Mouse (Mus musculus) heart, embryonic 11.5 days (tissue): ENCODE results near the gene Tas2r104. TPM values are rescaled to one million over a fixed set of nuclear protein-coding genes. Genes with fewer than 3 reads are reported as not detected.

ENCODE experiments used
- ATAC-seq: fragments of 200-750 bp; cut with Nextera tagmentation; replicated peaks from 2 replicates; pipeline ENCODE4 v1.8.0; 2017; ENCODE audit warnings: moderate library complexity; ENCODE audit not compliant: insufficient number of reproducible peaks, low FRiP score, low TSS enrichment
- H3K27ac ChIP-seq: fragments of 300-500 bp; sonication (generic); 2 replicates; pipeline ENCODE4 v1.5.1; 2014; ENCODE audit warnings: mild to moderate bottlenecking, low read depth, low read length
- H3K27me3 ChIP-seq: fragments of 300-500 bp; sonication (generic); 2 replicates; pipeline ENCODE4 v1.6.1; 2014; ENCODE audit warnings: mild to moderate bottlenecking, low read length, mixed read lengths; ENCODE audit not compliant: control insufficient read depth, insufficient read depth
- H3K36me3 ChIP-seq: fragments of 300-500 bp; sonication (generic); 2 replicates; pipeline ENCODE4 v1.6.1; 2014; ENCODE audit warnings: mild to moderate bottlenecking, low read length, moderate library complexity, mixed read lengths; ENCODE audit not compliant: control insufficient read depth, insufficient read depth
- H3K4me1 ChIP-seq: fragments of 300-500 bp; sonication (generic); 2 replicates; pipeline ENCODE4 v1.6.1; 2014; ENCODE audit warnings: low read length; ENCODE audit not compliant: control insufficient read depth, insufficient read depth
- H3K4me2 ChIP-seq: fragments of 300-500 bp; sonication (generic); 2 replicates; pipeline ENCODE4 v1.6.1; 2014; ENCODE audit warnings: mild to moderate bottlenecking, moderate library complexity
- H3K4me3 ChIP-seq: fragments of 300-500 bp; sonication (generic); 2 replicates; pipeline ENCODE4 v1.5.1; 2014; ENCODE audit warnings: low read depth, low read length
- H3K9ac ChIP-seq: fragments of 300-500 bp; sonication (generic); 2 replicates; pipeline ENCODE4 v1.6.1; 2014; ENCODE audit warnings: mild to moderate bottlenecking, low read depth, low read length, moderate library complexity
- H3K9me3 ChIP-seq: fragments of 300-500 bp; sonication (generic); replicated peaks from 2 replicates; pipeline ENCODE4 v1.6.1; 2016; ENCODE audit warnings: low read length; ENCODE audit not compliant: control insufficient read depth
- WGBS: fragments of 180-500 bp; shearing (Covaris S2); extraction: QIAGEN DNeasy Blood & Tissue Kit; methylation state at CpG from one replicate; pipeline ENCODE4 v1.1.7; 2014; ENCODE audit not compliant: insufficient replicate concordance; 5-methylcytosine and 5-hydroxymethylcytosine counted together
- polyA plus RNA-seq: library from polyadenylated mRNA; unstranded; fragments of >200 nt; fragmentation: Nextera tagmentation; extraction: Ambion mirVana; gene quantifications from 2 replicates; pipeline ENCODE4 v1.2.1, GENCODE M21; 2014

Gene Tas2r104
- not detected in 2 replicates for polyA plus RNA-seq

DNA sequence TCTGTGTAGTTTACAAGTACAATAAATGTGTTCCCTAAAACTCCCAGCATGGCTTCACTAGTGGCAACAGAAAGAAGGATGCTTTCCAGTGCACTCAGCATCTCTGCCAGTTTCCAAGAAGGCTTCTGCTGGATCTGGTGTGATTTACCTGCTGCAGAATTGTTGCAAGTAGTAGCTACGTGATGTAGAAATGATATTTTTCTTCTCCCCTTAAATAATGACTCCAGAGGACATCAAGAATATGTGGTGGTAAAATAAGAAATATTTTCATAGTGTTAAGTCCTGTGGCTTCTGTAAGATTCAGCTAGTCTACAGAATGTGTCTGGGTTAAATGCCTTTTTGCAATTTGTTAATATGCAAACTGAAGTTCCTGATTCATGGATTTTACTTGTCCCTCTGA lies at the start of gene Tas2r104:
Tas2r104 (minus strand) TSS at position 101 of the 400 bp plus-strand sequence.
- Histone ChIP-seq H3K4me3 (no peak within 1 kb of the TSS), H3K36me3 (no peaks in the 10 kb centered on the region), H3K27ac (no peak within 1 kb of the TSS), H3K4me1 (no peaks in the 10 kb centered on the region), H3K9ac (no peak within 1 kb of the TSS), H3K27me3 (no peaks in the 10 kb centered on the region), H3K4me2 (no peak within 1 kb of the TSS), H3K9me3 (no peaks in the 10 kb centered on the region)
- ATAC-seq: no peak
- 67% methylated on average over 1 of the region's 1 CpGs for WGBS

DNA sequence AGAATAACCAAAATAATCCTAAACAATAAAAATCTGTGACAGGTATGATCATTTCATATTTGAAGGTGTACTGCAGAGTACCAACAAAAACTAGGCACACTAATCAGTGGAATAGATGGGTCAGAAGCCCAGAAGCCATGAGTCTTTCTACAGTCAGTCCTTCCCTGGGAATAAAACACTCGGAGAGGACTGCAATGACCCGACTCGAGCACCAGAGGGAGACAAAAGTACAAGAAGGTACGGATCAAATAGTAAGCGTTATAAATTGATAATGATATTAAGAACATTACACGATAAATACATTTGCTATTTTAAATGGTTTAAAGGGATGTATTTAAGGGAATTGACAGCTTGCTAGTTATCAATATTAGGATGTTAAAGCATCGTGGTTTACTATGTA lies 27.3 kb upstream of the Tas2r104 start:
- Histone ChIP-seq H3K4me1 (no peaks in the 10 kb centered on the region), H3K36me3 (no peaks in the 10 kb centered on the region), H3K4me3 (no peak overlapping the region), H3K9me3 (peaks cover 3% of the 10 kb centered on the region; the same call in 1 of the 2 replicates), H3K4me2 (no peak overlapping the region), H3K27ac (no peak overlapping the region), H3K9ac (no peak overlapping the region), H3K27me3 (no peaks in the 10 kb centered on the region)
- whole genome bisulfite sequencing: 40% methylated on average over 7 of the region's 7 CpGs
- no peak for ATAC-seq

GRCm38 (mm10) chr6:131689963-131690362 lies 4.4 kb upstream of the Tas2r104 start, which contains the start of gene Tas2r114:
TSS of gene Tas2r114 (minus strand) at chr6:131690063.
- no peak within 1 kb of the TSS for H3K9ac ChIP-seq
- H3K4me1 ChIP-seq: no peaks in the 10 kb centered on the region
- ATAC-seq: no peak
- no peaks in the 10 kb centered on the region for H3K9me3 ChIP-seq
- no peak within 1 kb of the TSS for H3K4me2 ChIP-seq
- H3K27me3 ChIP-seq: no peaks in the 10 kb centered on the region
- H3K27ac ChIP-seq: no peak within 1 kb of the TSS
- no peak within 1 kb of the TSS for H3K4me3 ChIP-seq
- no peaks in the 10 kb centered on the region for H3K36me3 ChIP-seq

DNA sequence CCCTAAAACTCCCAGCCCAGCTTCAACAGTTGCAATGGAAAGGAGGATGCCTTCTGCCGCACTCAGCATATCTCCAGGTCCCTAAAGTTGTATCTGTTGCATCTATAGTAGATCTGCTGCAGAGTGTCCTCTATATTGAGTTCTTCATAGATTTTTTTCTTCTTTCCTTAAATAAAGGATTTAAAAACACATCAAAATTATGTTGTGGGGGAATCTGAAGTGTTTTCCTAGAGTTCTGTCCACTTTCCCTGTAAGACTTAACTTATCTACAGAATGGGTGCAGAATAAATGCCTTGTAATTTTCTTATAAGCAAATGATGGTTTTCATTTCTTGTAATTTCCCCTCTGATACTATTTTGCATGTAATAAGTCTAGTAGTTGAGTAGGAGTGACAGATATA lies 1.9 kb upstream of the Tas2r104 start, which contains the start of gene Tas2r105:
Tas2r105 (minus strand) TSS at position 101 of the 400 bp plus-strand sequence.
- Histone ChIP-seq H3K27me3 (no peaks in the 10 kb centered on the region), H3K9me3 (no peaks in the 10 kb centered on the region), H3K9ac (no peak within 1 kb of the TSS), H3K27ac (no peak within 1 kb of the TSS), H3K36me3 (no peaks in the 10 kb centered on the region), H3K4me2 (no peak within 1 kb of the TSS), H3K4me1 (no peaks in the 10 kb centered on the region), H3K4me3 (no peak within 1 kb of the TSS)
- no peak for ATAC-seq
- WGBS: 74% methylated on average over 1 of the region's 1 CpGs

DNA sequence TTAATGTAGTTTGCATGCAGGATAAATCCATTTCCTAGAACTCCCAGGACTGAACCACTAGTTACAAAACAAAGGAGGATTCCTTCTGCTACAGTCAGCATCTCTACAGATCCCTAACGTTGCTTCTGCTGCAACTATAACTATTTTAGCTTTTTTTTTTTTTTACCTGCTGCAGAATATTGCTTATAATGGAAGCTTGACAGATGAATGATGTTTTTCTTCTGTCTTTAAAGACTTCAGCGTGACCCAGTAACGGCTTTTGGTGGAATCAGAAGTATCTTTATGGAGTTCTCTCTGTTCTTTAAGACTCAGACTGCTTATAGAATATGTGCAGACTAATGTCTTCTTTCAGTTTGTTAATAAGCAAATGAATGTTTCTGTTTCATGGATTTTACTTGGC lies 6.8 kb downstream of the Tas2r104 start, which contains the start of gene Tas2r106:
Tas2r106 (minus strand) TSS at position 101 of the 400 bp plus-strand sequence.
- no peak within 1 kb of the TSS for H3K9ac ChIP-seq
- H3K27me3 ChIP-seq: no peaks in the 10 kb centered on the region
- H3K36me3 ChIP-seq: no peaks in the 10 kb centered on the region
- no peak for ATAC-seq
- no peak within 1 kb of the TSS for H3K27ac ChIP-seq
- 71% methylated on average over 3 of the region's 3 CpGs for WGBS
- no peak within 1 kb of the TSS for H3K4me3 ChIP-seq
- no peak within 1 kb of the TSS for H3K4me2 ChIP-seq
- H3K4me1 ChIP-seq: no peaks in the 10 kb centered on the region
- no peaks in the 10 kb centered on the region for H3K9me3 ChIP-seq

GRCm38 (mm10) chr6:131660049-131660448 lies 25.5 kb downstream of the Tas2r104 start, which contains the start of gene Tas2r107:
TSS of gene Tas2r107 (minus strand) at chr6:131660149.
- Histone ChIP-seq H3K4me1 (no peaks in the 10 kb centered on the region), H3K9me3 (0 out of 2 replicates have a peak, but pooled peaks cover 3% of the 10 kb centered on the region), H3K36me3 (no peaks in the 10 kb centered on the region), H3K27ac (no peak within 1 kb of the TSS), H3K9ac (no peak within 1 kb of the TSS), H3K4me2 (no peak within 1 kb of the TSS), H3K4me3 (no peak within 1 kb of the TSS), H3K27me3 (no peaks in the 10 kb centered on the region)
- no peak for ATAC-seq

Other genes with a start within 250 kb of the Tas2r104 start
- gene 5430401F13Rik, start 199.3 kb downstream of the Tas2r104 start, polyA plus RNA-seq: not detected in 2 replicates
- gene Gm6619, start 199.3 kb downstream of the Tas2r104 start, polyA plus RNA-seq: not detected in 2 replicates
- not detected in 2 replicates for gene Tas2r130, start 54.8 kb downstream of the Tas2r104 start, polyA plus RNA-seq
- not detected in 2 replicates for gene Tas2r107, start 25.6 kb downstream of the Tas2r104 start, polyA plus RNA-seq
- not detected in 2 replicates for gene Tas2r106, start 6.9 kb downstream of the Tas2r104 start, polyA plus RNA-seq
- not detected in 2 replicates for gene Tas2r105, start 1.8 kb upstream of the Tas2r104 start, polyA plus RNA-seq
- not detected in 2 replicates for gene Tas2r114, start 4.3 kb upstream of the Tas2r104 start, polyA plus RNA-seq